Mouse (Mus musculus): ENCODE measurements around the gene Trim66. TPM values are rescaled to one million over a fixed set of nuclear protein-coding genes. Genes with fewer than 3 reads are reported as not detected.

The Trim66 gene
- polyA plus RNA-seq, 1 experiment from 2014 or later, result 0.05 TPM

- WGBS, result 17% methylated on average over 8 of the region's 8 CpGs
- no peak overlapping the region for H3K4me3 ChIP-seq (ENCODE audit: low read depth, low read length)
- no peak overlapping the region for H3K4me2 ChIP-seq (replicated peaks; ENCODE audit: low read depth)
- no peaks in the 10 kb centered on the region for H3K4me1 ChIP-seq (replicated peaks; ENCODE audit: control insufficient read depth, insufficient read depth, low read length)
- H3K9me3 ChIP-seq (ENCODE audit: control insufficient read depth), result no peaks in the 10 kb centered on the region
- no peak overlapping the region for H3K27ac ChIP-seq (ENCODE audit: low read depth, low read length)
- H3K9ac ChIP-seq (ENCODE audit: low read depth, low read length), result no peak overlapping the region
- H3K27me3 ChIP-seq (replicated peaks; ENCODE audit: control insufficient read depth, insufficient read depth, low read length), result no peaks in the 10 kb centered on the region
- TF ChIP-seq CTCF (IDR thresholded peaks at IDR 0.05; ENCODE audit: low read depth), result no peak
- no peaks in the 10 kb centered on the region for H3K36me3 ChIP-seq (ENCODE audit: control insufficient read depth, insufficient read depth)
- no peak for ATAC-seq
These were observed 815 bp downstream of the Trim66 start for GRCm38 (mm10) chr7:109507119-109507518.

GRCm38 (mm10) chr7:109497507-109497906 lies 10.4 kb downstream of the Trim66 start:
- ATAC-seq, result no peak
- no peaks in the 10 kb centered on the region for H3K4me1 ChIP-seq (replicated peaks; ENCODE audit: control insufficient read depth, insufficient read depth, low read length)
- H3K9ac ChIP-seq (ENCODE audit: low read depth, low read length), result no peak overlapping the region
- H3K36me3 ChIP-seq (ENCODE audit: control insufficient read depth, insufficient read depth), result no peaks in the 10 kb centered on the region
- H3K4me2 ChIP-seq (replicated peaks; ENCODE audit: low read depth), result no peak overlapping the region
- no peaks in the 10 kb centered on the region for H3K9me3 ChIP-seq (ENCODE audit: control insufficient read depth)
- TF ChIP-seq CTCF (IDR thresholded peaks at IDR 0.05; ENCODE audit: low read depth), result no peak
- no peak overlapping the region for H3K4me3 ChIP-seq (ENCODE audit: low read depth, low read length)
- H3K27me3 ChIP-seq (replicated peaks; ENCODE audit: control insufficient read depth, insufficient read depth, low read length), result no peaks in the 10 kb centered on the region; the same call in 1 of the 2 replicates
- 71% methylated on average over 4 of the region's 4 CpGs for WGBS
- H3K27ac ChIP-seq (ENCODE audit: low read depth, low read length), result no peak overlapping the region

- no peak for TF ChIP-seq CTCF (IDR thresholded peaks at IDR 0.05; ENCODE audit: low read depth)
- 19% methylated on average over 21 of the region's 21 CpGs for WGBS
- no peak overlapping the region for H3K27ac ChIP-seq (ENCODE audit: low read depth, low read length)
- no peaks in the 10 kb centered on the region; the same call in 1 of the 2 replicates for H3K27me3 ChIP-seq (replicated peaks; ENCODE audit: control insufficient read depth, insufficient read depth, low read length)
- no peak overlapping the region for H3K9ac ChIP-seq (ENCODE audit: low read depth, low read length)
- ATAC-seq, result no peak
- 0 out of 2 replicates have a peak overlapping the region, but pooled peaks have one; percentile 6 for H3K4me2 ChIP-seq (replicated peaks; ENCODE audit: low read depth)
- H3K4me1 ChIP-seq (replicated peaks; ENCODE audit: control insufficient read depth, insufficient read depth, low read length), result no peaks in the 10 kb centered on the region
- H3K4me3 ChIP-seq (ENCODE audit: low read depth, low read length), result no peak overlapping the region
- H3K36me3 ChIP-seq (ENCODE audit: control insufficient read depth, insufficient read depth), result no peaks in the 10 kb centered on the region
- H3K9me3 ChIP-seq (ENCODE audit: control insufficient read depth), result no peaks in the 10 kb centered on the region
These were observed 14.3 kb downstream of the Trim66 start for GRCm38 (mm10) chr7:109493319-109494316.

DNA sequence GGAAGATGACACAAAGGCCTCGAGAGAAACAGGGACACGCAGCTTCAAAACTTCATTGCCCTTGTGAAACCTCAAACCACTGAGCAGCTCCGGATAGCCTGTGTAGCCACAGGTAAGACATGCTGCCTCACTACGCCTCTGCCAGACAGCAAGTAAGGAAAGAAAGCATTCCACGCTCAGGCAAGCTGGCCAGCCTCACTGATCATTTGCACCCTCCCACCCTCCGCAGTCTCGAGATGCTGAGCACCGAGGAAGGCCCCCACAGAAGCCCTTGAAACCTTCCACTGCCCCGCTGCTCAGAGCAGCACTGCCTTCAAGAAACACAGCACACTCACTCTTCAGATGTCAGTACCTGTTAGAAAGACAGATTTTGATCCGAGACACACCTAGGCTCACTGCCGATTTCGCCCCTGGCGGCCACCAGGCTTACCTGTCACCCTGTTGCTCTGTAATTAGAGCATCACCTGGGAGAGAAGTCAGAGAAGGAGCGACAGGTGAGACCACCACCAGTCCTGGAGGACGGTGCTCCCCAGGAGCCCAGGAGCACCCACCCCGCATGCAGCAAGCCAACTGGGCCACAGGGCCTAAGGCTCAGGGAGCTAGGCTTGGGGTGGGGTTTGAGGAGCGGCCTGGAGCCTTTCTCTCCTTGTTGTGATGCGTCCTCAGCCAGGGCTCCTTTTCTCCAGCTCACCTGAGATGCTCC lies 15.2 kb downstream of the Trim66 start:
- Histone ChIP-seq H3K4me1 (replicated peaks; ENCODE audit: control insufficient read depth, insufficient read depth, low read length) (no peaks in the 10 kb centered on the region), H3K36me3 (ENCODE audit: control insufficient read depth, insufficient read depth) (no peaks in the 10 kb centered on the region), H3K9ac (ENCODE audit: low read depth, low read length) (no peak overlapping the region), H3K27ac (ENCODE audit: low read depth, low read length) (no peak overlapping the region), H3K4me2 (replicated peaks; ENCODE audit: low read depth) (no peak overlapping the region), H3K9me3 (ENCODE audit: control insufficient read depth) (no peaks in the 10 kb centered on the region), H3K27me3 (replicated peaks; ENCODE audit: control insufficient read depth, insufficient read depth, low read length) (no peaks in the 10 kb centered on the region; the same call in 1 of the 2 replicates), H3K4me3 (ENCODE audit: low read depth, low read length) (no peak overlapping the region)
- ATAC-seq, result no peak
- no peak for TF ChIP-seq CTCF (IDR thresholded peaks at IDR 0.05; ENCODE audit: low read depth)
- 66% methylated on average over 18 of the region's 18 CpGs for WGBS

DNA sequence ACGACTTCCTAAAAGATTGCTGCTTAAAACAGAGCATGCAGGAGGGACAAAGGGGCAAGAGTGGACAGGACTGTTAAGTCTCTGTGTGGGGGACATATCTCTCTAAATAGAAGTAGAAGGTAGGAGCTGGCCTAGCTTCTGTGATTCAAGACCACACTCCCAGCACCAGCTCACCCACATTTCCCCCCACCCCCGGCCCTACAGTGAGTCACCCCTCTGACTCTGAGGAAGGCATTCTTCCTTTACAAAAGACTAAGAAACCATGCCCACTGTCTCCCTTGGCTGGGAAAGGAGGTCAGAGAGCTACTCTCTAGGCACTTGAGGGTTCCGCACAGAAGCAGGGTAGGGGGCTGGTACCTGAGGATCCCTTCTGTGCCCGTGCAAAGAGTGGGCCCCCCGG lies 23.7 kb downstream of the Trim66 start:
- Histone ChIP-seq H3K9me3 (ENCODE audit: control insufficient read depth) (no peaks in the 10 kb centered on the region), H3K4me2 (replicated peaks; ENCODE audit: low read depth) (no peak overlapping the region), H3K4me1 (replicated peaks; ENCODE audit: control insufficient read depth, insufficient read depth, low read length) (no peaks in the 10 kb centered on the region), H3K27me3 (replicated peaks; ENCODE audit: control insufficient read depth, insufficient read depth, low read length) (no peaks in the 10 kb centered on the region), H3K9ac (ENCODE audit: low read depth, low read length) (no peak overlapping the region), H3K36me3 (ENCODE audit: control insufficient read depth, insufficient read depth) (no peaks in the 10 kb centered on the region), H3K27ac (ENCODE audit: low read depth, low read length) (no peak overlapping the region), H3K4me3 (ENCODE audit: low read depth, low read length) (no peak overlapping the region)
- no peak for TF ChIP-seq CTCF (IDR thresholded peaks at IDR 0.05; ENCODE audit: low read depth)
- WGBS, result 76% methylated on average over 5 of the region's 5 CpGs
- ATAC-seq, result no peak

DNA sequence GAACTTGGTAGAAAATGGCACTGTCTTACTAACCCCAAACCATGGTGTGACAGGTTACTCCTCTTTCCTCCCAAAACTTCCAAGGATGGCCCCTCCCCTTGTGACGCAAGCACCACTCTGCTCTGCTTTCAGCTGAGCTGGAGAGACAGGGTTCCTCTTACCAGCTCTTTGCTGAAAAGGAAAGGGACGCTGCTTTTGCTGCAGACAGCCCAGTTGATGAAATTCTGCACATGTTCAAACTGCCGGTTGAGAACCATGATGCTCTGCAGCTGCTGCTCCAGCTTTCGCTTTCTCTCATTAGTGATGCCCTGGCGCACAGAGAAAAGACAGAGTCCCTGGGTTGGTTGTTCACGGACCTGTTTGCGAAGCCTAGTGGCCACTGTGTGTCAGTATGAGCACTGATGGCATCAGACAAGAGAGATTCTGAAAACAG lies 27.2 kb downstream of the Trim66 start:
- 32% methylated on average over 7 of the region's 7 CpGs for WGBS

More for the DNA sequence above, 27.2 kb downstream of the Trim66 start:
- Histone ChIP-seq H3K9me3 (ENCODE audit: control insufficient read depth) (no peaks in the 10 kb centered on the region), H3K4me1 (replicated peaks; ENCODE audit: control insufficient read depth, insufficient read depth, low read length) (no peaks in the 10 kb centered on the region), H3K9ac (ENCODE audit: low read depth, low read length) (no peak overlapping the region), H3K4me2 (replicated peaks; ENCODE audit: low read depth) (no peak overlapping the region), H3K4me3 (ENCODE audit: low read depth, low read length) (no peak overlapping the region), H3K27me3 (replicated peaks; ENCODE audit: control insufficient read depth, insufficient read depth, low read length) (no peaks in the 10 kb centered on the region), H3K36me3 (ENCODE audit: control insufficient read depth, insufficient read depth) (no peaks in the 10 kb centered on the region), H3K27ac (ENCODE audit: low read depth, low read length) (no peak overlapping the region)
- no peak for ATAC-seq
- peak; percentile 43 for TF ChIP-seq CTCF (IDR thresholded peaks at IDR 0.05; ENCODE audit: low read depth)
